Mouse (Mus musculus) ZHBTc4 (cell line): ENCODE measurements around the gene Timp4.
"Not testable (repeated sequence)": the region's sequence is repeated elsewhere in the genome, so short reads cannot be mapped to it uniquely, and the experiment has no call there.

Experiments used
- DNase-seq: peaks from one replicate; pipeline ENCODE4 v3.0.0-alpha.2; 2011; ENCODE audit warnings: low read depth, low spot score

Timp4 gene

DNA sequence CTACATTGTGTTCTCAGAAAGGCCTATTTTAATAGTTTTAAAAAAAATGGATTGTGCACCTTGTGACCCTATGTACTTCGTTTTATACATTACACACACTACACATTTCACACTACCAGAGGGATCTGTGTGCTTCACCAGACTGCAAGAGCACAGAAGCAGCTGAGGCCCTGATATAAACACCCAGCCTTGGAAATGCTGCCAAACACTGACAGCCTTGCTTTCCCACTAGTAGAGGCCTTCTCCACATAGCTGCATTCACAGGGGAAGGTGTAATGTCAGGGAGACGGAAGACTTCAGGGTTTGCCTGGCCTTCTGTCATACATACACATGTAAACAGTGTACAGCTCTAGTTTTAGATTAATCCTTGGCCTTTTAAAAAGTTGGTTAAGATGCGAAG is 3.2 kb upstream of the Timp4 start:
- DNase-seq, result no peak

GRCm38 (mm10) chr6:115251531-115251985 is 447 bp downstream of the Timp4 start:
- peak; percentile 33 for DNase-seq

DNA sequence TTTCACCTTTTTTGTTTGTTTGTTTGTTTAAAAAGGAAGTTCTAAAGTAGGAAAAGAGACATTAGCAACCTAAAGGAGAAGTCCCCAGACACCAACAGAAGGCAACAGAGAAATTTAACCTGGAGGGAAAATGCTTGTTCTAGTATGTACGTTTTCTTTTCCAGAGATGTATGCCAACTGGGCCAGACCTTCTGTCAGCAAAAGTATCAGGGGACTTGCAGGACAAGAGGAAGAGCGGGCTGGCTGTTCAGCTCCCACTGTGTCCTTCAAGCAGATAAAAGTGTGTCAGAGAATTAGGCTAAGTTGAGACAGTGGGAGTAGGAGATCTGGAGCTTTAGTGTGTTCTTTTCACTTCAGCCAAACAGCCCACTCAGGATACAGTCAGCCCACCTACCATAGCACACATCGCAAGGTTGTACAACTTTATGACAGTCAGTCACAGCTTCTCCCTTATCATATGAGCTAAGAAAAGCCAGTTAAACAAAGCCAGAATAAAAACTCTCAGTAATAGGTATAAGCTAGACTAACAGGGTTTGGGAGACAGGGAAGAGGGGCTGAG is 6.4 kb downstream of the Timp4 start:
- no peak for DNase-seq

DNA sequence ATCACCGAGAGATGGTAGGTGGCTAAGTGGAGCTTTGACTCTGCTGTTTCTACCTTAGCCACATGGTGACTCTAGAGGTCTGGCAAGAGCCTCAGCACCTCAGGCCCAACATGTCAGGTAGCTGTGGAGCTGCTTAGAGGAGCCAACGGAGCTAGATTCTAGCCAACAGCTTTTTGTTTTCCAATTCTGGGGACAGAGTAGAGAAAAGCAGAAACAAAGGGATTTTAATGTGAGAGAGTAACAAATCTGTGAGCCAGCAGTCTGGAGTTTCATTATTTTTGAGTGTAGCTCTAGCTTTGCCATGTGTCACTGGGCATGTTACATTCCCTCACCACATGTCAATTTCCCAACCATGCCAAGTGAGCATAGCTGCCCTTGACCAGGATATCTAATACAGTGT is 7.8 kb downstream of the Timp4 start:
- DNase-seq, result no peak

DNA sequence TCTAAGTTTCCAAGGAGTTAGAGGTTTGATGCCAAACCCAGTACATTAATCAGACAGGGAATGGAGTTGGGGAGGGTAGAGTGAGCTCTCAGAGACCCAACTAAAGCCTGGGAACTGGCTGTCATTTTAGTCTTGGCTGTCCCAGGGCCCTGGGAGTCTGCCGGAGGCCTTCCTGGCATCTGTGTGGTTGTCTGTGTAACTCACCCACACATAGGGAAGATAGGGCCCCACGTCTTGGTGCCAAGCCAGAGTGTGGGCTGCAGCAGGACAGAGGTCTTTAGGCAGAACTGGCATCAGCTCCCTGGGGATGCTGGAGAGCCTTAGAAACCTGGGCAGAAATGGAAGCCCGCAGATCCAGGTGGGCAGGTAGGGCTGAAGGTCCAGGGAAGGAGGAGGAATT is 10.1 kb downstream of the Timp4 start:
- no peak for DNase-seq

- DNase-seq, result no peak
Measured at GRCm38 (mm10) chr6:115241131-115241699, 10.8 kb downstream of the Timp4 start.

DNA sequence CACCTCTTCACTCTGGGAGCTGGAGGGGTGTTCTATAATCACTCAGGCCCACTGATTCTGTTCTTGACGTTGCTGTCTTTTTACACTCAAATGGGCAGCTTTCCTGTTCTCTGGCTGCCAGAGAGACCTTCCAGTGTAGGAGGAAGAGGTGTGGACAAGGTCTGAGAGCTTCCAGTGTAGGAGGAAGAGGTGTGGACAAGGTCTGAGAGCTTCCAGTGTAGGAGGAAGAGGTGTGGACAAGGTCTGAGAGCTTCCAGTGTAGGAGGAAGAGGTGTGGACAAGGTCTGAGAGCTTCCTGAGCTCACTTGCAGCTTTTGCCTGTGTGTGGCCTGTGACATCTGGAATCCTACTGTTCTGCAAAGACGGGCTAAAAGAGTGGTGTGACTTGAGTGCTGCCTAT is 11.6 kb downstream of the Timp4 start:
- not testable (repeated sequence) for DNase-seq

GRCm38 (mm10) chr6:115239335-115239734 is 12.7 kb downstream of the Timp4 start:
- no peak for DNase-seq

GRCm38 (mm10) chr6:115238031-115239027 is 13.7 kb downstream of the Timp4 start:
- no peak for DNase-seq

GRCm38 (mm10) chr6:115232562-115232961 is 19.4 kb downstream of the Timp4 start:
- DNase-seq, result no peak

- no peak for DNase-seq
Measured at GRCm38 (mm10) chr6:115231836-115232235, 20.2 kb downstream of the Timp4 start.

- DNase-seq, result no peak
Measured at GRCm38 (mm10) chr6:115230557-115230956, 21.4 kb downstream of the Timp4 start.

DNA sequence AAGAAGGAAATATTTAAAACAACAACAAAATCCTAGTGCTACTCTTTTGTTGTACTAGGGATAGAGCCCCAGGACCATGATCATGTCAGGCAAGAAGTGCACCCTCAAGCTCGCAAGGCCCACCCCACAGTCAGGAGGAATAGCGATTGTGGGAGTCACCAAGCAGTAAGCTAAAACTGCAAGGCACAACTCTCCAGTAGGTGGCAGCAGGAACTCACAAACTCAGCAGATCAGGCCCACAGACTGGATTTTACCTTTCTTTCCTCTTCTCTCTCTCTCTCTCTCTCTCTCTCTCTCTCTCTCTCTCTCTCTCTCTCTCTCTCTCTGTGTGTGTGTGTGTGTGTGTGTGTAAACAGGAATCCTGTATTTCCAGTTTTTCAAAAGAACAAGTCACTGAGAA is 24.5 kb downstream of the Timp4 start:
- DNase-seq, result peak; percentile 72

DNA sequence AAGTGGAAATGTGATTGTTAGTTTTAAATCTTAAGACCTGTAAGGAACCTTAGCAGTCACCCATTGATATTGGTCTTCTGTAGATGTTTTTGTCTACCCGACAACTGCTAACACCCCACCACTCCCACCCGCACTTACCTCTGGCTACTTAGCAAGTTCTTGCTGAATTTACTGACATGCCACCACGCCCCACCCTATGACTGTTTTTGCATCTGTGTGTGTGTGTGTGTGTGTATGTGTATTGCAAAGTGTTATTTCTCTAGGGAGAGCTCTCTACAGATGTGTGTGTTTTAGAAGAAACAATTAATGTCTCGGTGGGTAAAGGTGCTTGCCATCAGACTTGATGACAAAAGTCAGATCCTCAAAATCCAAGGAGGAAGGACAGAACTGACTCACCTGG is 25.0 kb downstream of the Timp4 start, which contains the start of gene Gm17482:
Gene Gm17482, plus strand, starts transcription at position 301 of the 400 bp plus-strand sequence.
- DNase-seq, result no peak

DNA sequence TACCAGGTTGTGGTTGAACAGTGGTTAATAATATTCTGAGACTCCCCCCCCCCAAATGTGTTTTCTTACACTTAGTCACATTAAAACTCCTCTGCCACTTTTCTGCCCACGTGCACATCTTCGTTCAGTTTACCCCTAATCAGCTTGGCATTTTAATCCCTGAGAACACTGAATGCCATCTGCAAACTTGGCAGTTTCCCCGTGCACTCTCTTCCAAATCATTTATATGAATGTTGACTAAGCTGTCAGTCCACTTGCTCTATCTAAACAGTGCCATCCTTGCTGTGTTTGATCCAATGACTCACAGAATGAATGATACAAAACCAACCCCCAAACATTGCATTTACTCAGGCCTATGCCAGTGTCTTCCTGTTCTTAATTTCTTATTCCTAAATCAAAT is 26.5 kb downstream of the Timp4 start:
- no peak for DNase-seq

- DNase-seq, result no peak
Measured at GRCm38 (mm10) chr6:115221215-115221641, 30.8 kb downstream of the Timp4 start.

GRCm38 (mm10) chr6:115213129-115213528 is 38.9 kb downstream of the Timp4 start:
- DNase-seq, result no peak

- no peak for DNase-seq
Measured at GRCm38 (mm10) chr6:115212132-115212903, 39.7 kb downstream of the Timp4 start.

DNA sequence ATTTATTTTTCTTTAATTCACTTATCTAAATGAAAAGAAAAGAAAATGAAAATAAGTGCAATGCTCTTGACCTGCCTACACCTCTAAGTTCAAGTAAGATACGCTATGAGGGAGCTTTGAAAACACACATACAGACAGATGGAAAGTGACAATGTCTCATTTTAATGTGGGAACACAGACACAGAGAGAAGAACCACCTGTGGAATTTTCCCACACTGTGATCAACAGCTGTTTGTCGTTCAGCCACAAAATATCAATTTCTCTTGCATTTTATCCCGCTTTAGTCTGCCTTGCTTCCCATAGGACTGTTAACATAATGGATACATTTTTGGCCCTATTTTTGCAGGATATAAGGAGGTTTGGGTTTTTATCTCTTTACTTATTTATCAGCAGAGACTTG is 41.2 kb downstream of the Timp4 start:
- DNase-seq, result no peak

GRCm38 (mm10) chr6:115210187-115210586 is 41.8 kb downstream of the Timp4 start:
- no peak for DNase-seq

GRCm38 (mm10) chr6:115203029-115203428 is 49.0 kb downstream of the Timp4 start:
- DNase-seq, result peak; percentile 45

GRCm38 (mm10) chr6:115200753-115201152 is 51.3 kb downstream of the Timp4 start:
- no peak for DNase-seq
